Mouse (Mus musculus): ENCODE results near the gene Hltf. TPM values are rescaled to one million over a fixed set of nuclear protein-coding genes. Genes with fewer than 3 reads are reported as not detected.
"Not testable (repeated sequence)": the region's sequence is repeated elsewhere in the genome, so short reads cannot be mapped to it uniquely, and the experiment has no call there.

Hltf gene
- polyA plus RNA-seq, 1 experiment from 2014 or later, result 23.1 TPM

DNA sequence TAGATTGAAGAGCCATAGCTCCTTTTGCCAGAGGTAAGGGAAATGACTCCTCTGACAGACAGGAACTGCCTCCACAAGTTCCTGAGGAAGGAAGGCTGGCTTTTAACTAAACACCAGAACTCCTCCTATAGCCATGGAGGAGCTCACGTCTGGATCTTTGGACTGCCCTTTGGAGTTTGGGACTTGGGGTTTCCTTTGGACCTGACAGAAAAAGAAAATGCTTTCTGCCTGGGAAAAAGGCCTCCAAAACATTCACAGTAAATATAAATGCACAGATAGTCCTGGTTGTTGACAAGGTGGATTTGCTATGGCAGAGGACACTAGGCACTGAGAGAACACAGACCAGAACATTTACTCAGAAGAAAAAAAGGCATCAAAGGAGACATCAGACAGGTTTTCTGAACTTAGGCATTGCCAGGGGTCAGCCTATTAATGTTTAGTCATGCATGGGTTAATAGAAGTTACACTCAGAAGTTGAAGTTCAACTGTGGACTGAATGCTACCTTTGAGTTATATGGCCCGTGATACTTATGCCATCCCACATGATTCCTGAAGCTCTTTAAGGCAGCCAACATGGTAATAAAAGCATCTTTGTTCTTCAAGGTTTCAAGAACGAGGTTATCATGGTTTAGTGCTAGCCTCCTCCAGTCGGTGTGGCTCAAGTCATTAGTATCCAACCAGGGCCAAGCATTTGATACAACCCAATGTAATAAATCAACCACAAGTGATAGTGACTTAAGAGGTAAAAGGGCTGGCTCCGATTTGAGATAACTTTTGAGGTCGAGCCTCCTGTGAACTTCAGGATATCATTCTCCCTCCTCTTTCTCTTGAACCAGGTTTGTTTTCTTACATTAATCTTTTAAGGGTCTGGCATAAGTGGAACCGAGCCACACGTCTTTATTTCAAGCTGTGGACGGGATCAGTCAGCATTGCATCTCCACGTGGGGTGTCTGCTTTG is 23.6 kb upstream of the Hltf start:
- peak overlapping the region; percentile 73 for H3K9ac ChIP-seq (replicated peaks)
- no peaks in the 10 kb centered on the region for H3K36me3 ChIP-seq
- 0 out of 2 replicates have a peak, but pooled peaks cover 3% of the 10 kb centered on the region for H3K9me3 ChIP-seq
- peaks cover 11% of the 10 kb centered on the region for H3K4me1 ChIP-seq
- 29% methylated on average over 10 of the region's 10 CpGs for WGBS
- peak overlapping the region; percentile 77 for H3K4me2 ChIP-seq (replicated peaks)
- peak overlapping the region; percentile 85 for H3K4me3 ChIP-seq
- no peak for ATAC-seq (ENCODE audit: low FRiP score, low read depth)
- no peaks in the 10 kb centered on the region for H3K27me3 ChIP-seq
- H3K27ac ChIP-seq (replicated peaks), result no peak overlapping the region

- Histone ChIP-seq H3K27ac (replicated peaks) (peak within 1 kb of the TSS; percentile 49; the same call in 1 of the 2 replicates), H3K4me2 (replicated peaks) (peak within 1 kb of the TSS; percentile 77), H3K9ac (replicated peaks) (peak within 1 kb of the TSS; percentile 73), H3K4me1 (peaks cover 11% of the 10 kb centered on the region), H3K4me3 (peak within 1 kb of the TSS; percentile 85), H3K36me3 (no peaks in the 10 kb centered on the region), H3K27me3 (no peaks in the 10 kb centered on the region), H3K9me3 (0 out of 2 replicates have a peak, but pooled peaks cover 3% of the 10 kb centered on the region)
- WGBS, result 1% methylated on average over 47 of the region's 47 CpGs
- ATAC-seq (ENCODE audit: low FRiP score, low read depth), result peak; percentile 99
Observed at GRCm38 (mm10) chr3:20034719-20035404, 22.7 kb upstream of the Hltf start, which contains the start of gene Hps3. Gene Hps3, minus strand, starts transcription at chr3:20035315.

- Histone ChIP-seq H3K9ac (replicated peaks) (no peak overlapping the region), H3K36me3 (no peaks in the 10 kb centered on the region), H3K9me3 (0 out of 2 replicates have a peak, but pooled peaks cover 3% of the 10 kb centered on the region), H3K27ac (replicated peaks) (no peak overlapping the region), H3K4me3 (no peak overlapping the region), H3K4me1 (peaks cover 11% of the 10 kb centered on the region), H3K27me3 (no peaks in the 10 kb centered on the region), H3K4me2 (replicated peaks) (no peak overlapping the region)
- 79% methylated on average over 4 of the region's 4 CpGs for WGBS
- no peak for ATAC-seq (ENCODE audit: low FRiP score, low read depth)
Observed at GRCm38 (mm10) chr3:20036069-20036468, 21.5 kb upstream of the Hltf start.

GRCm38 (mm10) chr3:20041461-20041860 is 16.1 kb upstream of the Hltf start:
- not testable (repeated sequence) for H3K27me3 ChIP-seq; H3K9ac ChIP-seq (replicated peaks); H3K4me3 ChIP-seq; H3K9me3 ChIP-seq; H3K4me1 ChIP-seq; H3K27ac ChIP-seq (replicated peaks); ATAC-seq (ENCODE audit: low FRiP score, low read depth); H3K36me3 ChIP-seq; H3K4me2 ChIP-seq (replicated peaks)
- 90% methylated on average over 7 of the region's 7 CpGs for WGBS

DNA sequence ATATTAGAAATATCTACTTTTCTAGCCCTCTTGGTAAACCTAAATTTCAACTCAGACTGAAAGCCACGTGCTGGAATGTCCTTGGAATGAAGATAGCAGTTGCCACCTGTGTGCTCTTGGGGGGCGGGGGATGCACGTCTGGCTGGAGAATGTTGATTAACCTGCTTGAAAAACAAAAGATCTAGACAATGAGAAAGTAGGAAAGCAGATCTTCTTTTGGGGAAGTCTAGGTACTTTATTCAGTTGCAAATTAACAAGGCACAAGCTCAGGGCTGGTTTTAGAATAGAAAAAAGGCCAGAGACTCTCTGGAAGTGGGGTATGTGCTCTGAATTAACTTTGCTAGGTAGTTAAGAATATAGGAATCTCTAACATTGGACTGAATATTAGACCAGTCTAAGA is 12.9 kb upstream of the Hltf start:
- not testable (repeated sequence) for H3K4me1 ChIP-seq; H3K4me3 ChIP-seq; H3K36me3 ChIP-seq; H3K9ac ChIP-seq (replicated peaks); H3K27me3 ChIP-seq; ATAC-seq (ENCODE audit: low FRiP score, low read depth); H3K9me3 ChIP-seq; H3K27ac ChIP-seq (replicated peaks); H3K4me2 ChIP-seq (replicated peaks)
- 57% methylated on average over 3 of the region's 3 CpGs for WGBS

GRCm38 (mm10) chr3:20058197-20058541 is 558 bp downstream of the Hltf start:
- 0% methylated on average over 6 of the region's 9 CpGs for WGBS

DNA sequence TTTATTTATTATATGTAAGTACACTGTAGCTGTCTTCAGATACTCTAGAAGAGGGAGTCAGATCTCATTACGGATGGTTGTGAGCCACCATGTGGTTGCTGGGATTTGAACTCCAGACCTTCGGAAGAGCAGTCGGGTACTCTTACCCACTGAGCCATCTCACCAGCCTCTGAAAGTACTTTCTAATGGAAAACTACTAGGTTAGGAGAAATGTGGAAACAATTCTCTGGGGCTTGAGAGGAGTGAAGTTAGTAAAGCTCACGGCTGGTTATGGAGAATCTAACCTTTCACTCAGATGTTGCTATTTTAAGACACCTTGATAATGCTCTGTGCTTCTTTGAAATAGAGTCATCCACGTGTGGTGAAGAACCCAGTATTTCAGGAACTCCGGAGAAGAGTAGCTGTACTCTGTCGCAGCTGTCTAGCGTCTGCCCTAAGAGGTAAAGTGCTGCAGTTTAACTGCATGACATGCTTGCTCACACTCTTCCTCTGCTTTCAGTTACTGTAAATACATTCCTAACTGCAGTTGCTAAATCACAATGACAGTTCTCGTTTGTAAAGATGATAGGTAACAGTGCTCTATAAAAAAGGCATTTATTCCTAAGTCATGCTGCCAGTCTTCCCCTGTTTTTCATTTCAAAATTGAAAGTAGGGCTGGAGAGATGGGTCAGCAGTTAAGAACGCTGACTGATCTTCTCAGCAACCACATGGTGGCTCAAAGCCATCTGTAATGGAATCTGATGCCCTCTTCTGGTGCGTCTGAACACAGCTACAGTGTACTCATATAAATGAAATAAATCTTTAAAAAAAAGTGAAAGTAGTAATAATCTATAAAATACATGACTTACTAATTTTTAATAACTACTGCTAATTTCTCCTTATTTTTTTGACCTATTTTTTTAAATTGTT is 18.8 kb downstream of the Hltf start:
- H3K4me1 ChIP-seq, result no peaks in the 10 kb centered on the region
- ATAC-seq (ENCODE audit: low FRiP score, low read depth), result no peak
- no peak overlapping the region for H3K9ac ChIP-seq (replicated peaks)
- H3K36me3 ChIP-seq, result peaks cover 14% of the 10 kb centered on the region; the same call in 1 of the 2 replicates
- no peak overlapping the region for H3K4me2 ChIP-seq (replicated peaks)
- no peaks in the 10 kb centered on the region for H3K9me3 ChIP-seq
- H3K4me3 ChIP-seq, result no peak overlapping the region
- no peak overlapping the region for H3K27ac ChIP-seq (replicated peaks)
- no peaks in the 10 kb centered on the region for H3K27me3 ChIP-seq
- WGBS, result 86% methylated on average over 11 of the region's 11 CpGs

More at GRCm38 (mm10) chr3:20058197-20058541, 558 bp downstream of the Hltf start:
- Histone ChIP-seq H3K4me3 (peak overlapping the region; percentile 82), H3K27ac (replicated peaks) (peak overlapping the region; percentile 80), H3K27me3 (no peaks in the 10 kb centered on the region), H3K4me2 (replicated peaks) (peak overlapping the region; percentile 61), H3K9me3 (no peaks in the 10 kb centered on the region), H3K9ac (replicated peaks) (peak overlapping the region; percentile 65), H3K36me3 (0 out of 2 replicates have a peak, but pooled peaks cover 6% of the 10 kb centered on the region), H3K4me1 (peaks cover 4% of the 10 kb centered on the region; the same call in 1 of the 2 replicates)
- no peak for ATAC-seq (ENCODE audit: low FRiP score, low read depth)

DNA sequence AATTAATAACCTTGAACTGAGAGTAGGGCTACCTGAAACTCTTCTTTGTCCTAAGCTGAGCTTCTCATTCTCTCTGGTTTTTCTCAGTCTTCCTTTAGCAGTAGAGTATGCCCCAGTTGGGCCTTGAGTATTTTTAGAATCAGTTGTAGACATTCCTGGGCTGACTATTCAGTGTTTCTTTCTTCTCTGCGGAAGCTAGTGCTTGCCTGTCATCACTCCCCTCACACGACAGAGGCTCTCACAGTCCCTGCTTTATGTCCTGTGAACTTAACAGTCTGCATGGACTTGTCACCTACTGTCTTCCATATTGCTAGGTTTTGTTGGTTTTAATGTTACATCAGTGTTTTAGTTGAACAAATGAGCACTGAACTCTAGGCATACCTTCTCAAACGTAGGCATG is 24.6 kb downstream of the Hltf start:
- H3K9me3 ChIP-seq, result no peaks in the 10 kb centered on the region
- WGBS, result 88% methylated on average over 3 of the region's 3 CpGs
- H3K9ac ChIP-seq (replicated peaks), result no peak overlapping the region
- H3K4me1 ChIP-seq, result no peaks in the 10 kb centered on the region
- no peak overlapping the region for H3K4me2 ChIP-seq (replicated peaks)
- H3K27ac ChIP-seq (replicated peaks), result no peak overlapping the region
- ATAC-seq (ENCODE audit: low FRiP score, low read depth), result no peak
- H3K36me3 ChIP-seq, result peaks cover 18% of the 10 kb centered on the region; the same call in 1 of the 2 replicates
- no peaks in the 10 kb centered on the region for H3K27me3 ChIP-seq
- no peak overlapping the region for H3K4me3 ChIP-seq

- Histone ChIP-seq H3K9me3 (no peaks in the 10 kb centered on the region), H3K9ac (replicated peaks) (no peak overlapping the region), H3K4me1 (no peaks in the 10 kb centered on the region), H3K4me3 (no peak overlapping the region), H3K36me3 (peaks cover 7% of the 10 kb centered on the region; the same call in 1 of the 2 replicates), H3K27ac (replicated peaks) (no peak overlapping the region), H3K27me3 (no peaks in the 10 kb centered on the region), H3K4me2 (replicated peaks) (no peak overlapping the region)
- no peak for ATAC-seq (ENCODE audit: low FRiP score, low read depth)
- WGBS, result 75% methylated on average over 3 of the region's 3 CpGs
Observed at GRCm38 (mm10) chr3:20103830-20104229, 46.2 kb downstream of the Hltf start.

DNA sequence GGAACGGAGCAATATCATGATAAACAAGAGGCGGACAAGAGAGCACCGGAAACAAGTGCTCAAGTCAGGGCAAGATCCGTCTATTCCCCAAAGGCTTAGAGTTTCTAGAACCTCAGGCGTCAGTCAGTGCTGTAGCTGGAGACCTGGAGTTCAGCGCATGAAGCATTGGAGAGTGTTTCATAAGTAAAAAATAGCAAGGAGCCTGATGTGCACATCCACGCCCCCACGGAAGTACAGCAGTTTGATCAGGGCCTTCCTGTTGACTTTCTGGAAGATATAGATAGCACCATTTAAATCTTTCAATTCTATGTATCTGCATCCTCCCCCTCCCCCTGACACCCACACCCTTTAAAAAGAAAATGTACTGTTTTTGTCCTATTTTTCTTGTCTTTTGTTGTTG is 46.7 kb downstream of the Hltf start:
- no peak overlapping the region for H3K27ac ChIP-seq (replicated peaks)
- H3K4me3 ChIP-seq, result no peak overlapping the region
- no peak overlapping the region for H3K4me2 ChIP-seq (replicated peaks)
- WGBS, result 95% methylated on average over 8 of the region's 8 CpGs
- H3K27me3 ChIP-seq, result no peaks in the 10 kb centered on the region
- no peaks in the 10 kb centered on the region for H3K9me3 ChIP-seq
- no peak for ATAC-seq (ENCODE audit: low FRiP score, low read depth)
- peaks cover 10% of the 10 kb centered on the region for H3K36me3 ChIP-seq
- H3K4me1 ChIP-seq, result no peaks in the 10 kb centered on the region
- no peak overlapping the region for H3K9ac ChIP-seq (replicated peaks)

DNA sequence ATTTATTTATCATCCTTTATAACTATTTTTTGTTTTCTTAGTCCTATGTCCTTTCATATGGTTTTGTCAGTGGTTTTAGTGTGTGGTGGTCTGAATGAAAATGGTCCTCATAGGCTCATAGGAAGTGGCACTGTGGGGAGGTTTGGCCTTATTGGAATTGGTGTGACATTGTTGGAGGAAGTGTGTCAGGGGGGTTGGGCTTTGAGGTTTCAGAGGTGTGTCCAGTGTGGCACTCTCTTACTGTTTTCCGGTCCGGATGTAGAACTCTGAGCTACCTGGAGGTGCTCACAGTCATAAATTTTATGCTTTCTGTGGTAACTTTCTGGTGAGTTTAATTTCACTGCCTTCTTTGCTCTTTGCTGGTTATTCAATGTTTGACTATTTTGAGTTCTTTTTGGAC is 47.2 kb downstream of the Hltf start:
- WGBS, result 96% methylated on average over 2 of the region's 2 CpGs
- Histone ChIP-seq H3K4me3 (no peak overlapping the region), H3K27me3 (no peaks in the 10 kb centered on the region), H3K36me3 (peaks cover 14% of the 10 kb centered on the region), H3K9me3 (no peaks in the 10 kb centered on the region), H3K4me1 (no peaks in the 10 kb centered on the region), H3K4me2 (replicated peaks) (no peak overlapping the region), H3K9ac (replicated peaks) (no peak overlapping the region), H3K27ac (replicated peaks) (no peak overlapping the region)
- no peak for ATAC-seq (ENCODE audit: low FRiP score, low read depth)
